Mouse (Mus musculus) ES-E14 (cell line): ENCODE results near the gene Cab39l. TPM values are rescaled to one million over a fixed set of nuclear protein-coding genes. Genes with fewer than 3 reads are reported as not detected.

ENCODE experiments used
- DNase-seq: peaks from one replicate; pipeline ENCODE4 v3.0.0-alpha.2; 2013; ENCODE audit warnings: low read depth, low spot score
- H3K27ac ChIP-seq: 2 replicates; pipeline ENCODE4 v1.5.1; 2012; ENCODE audit warnings: low read depth, mild to moderate bottlenecking, low read length, moderate library complexity, mixed read lengths; ENCODE audit not compliant: poor library complexity, insufficient read depth, severe bottlenecking
- H3K36me3 ChIP-seq: 2 replicates; pipeline ENCODE4 v1.6.1; 2012; ENCODE audit warnings: mild to moderate bottlenecking, low read length, moderate library complexity, mixed read lengths; ENCODE audit not compliant: control insufficient read depth, poor library complexity, insufficient read depth, severe bottlenecking
- H3K4me1 ChIP-seq, 2 experiments: fragments of 150-350 bp in 1 of 2; sonication (generic) in 1 of 2; 2 replicates each; pipeline ENCODE4 v1.6.1; 2012; ENCODE audit warnings: low read length in 2 of 2, mild to moderate bottlenecking in 1 of 2, mixed read lengths in 1 of 2; ENCODE audit not compliant: control insufficient read depth in 2 of 2, insufficient read depth in 2 of 2, poor library complexity in 1 of 2
- H3K4me3 ChIP-seq, 2 experiments: fragments of 150-350 bp in 1 of 2; sonication (generic) in 1 of 2; 2 replicates each; pipeline ENCODE4 v1.5.1; 2012; ENCODE audit warnings: low read length in 2 of 2, low read depth in 1 of 2, mild to moderate bottlenecking in 1 of 2, mixed read lengths in 1 of 2; ENCODE audit not compliant: insufficient read depth in 1 of 2, poor library complexity in 1 of 2, severe bottlenecking in 1 of 2
- H3K9ac ChIP-seq: 2 replicates; pipeline ENCODE4 v1.6.1; 2012; ENCODE audit warnings: low read depth, mild to moderate bottlenecking, low read length, mixed read lengths; ENCODE audit not compliant: poor library complexity, insufficient read depth, severe bottlenecking
- H3K9me3 ChIP-seq: fragments of 150-350 bp; sonication (generic); 2 replicates; pipeline ENCODE4 v1.6.1; 2012; ENCODE audit warnings: low read depth, mild to moderate bottlenecking, low read length; ENCODE audit not compliant: control insufficient read depth, insufficient read depth
- CHD2 ChIP-seq: IDR thresholded peaks from 2 replicates; pipeline ENCODE4 v1.6.1; 2014; ENCODE audit warnings: mild to moderate bottlenecking, low read depth, low read length, inconsistent platforms
- HCFC1 ChIP-seq: IDR thresholded peaks from 2 replicates; pipeline ENCODE4 v1.6.1; 2012; ENCODE audit warnings: low read length, inconsistent platforms, borderline replicate concordance; ENCODE audit not compliant: insufficient read depth
- MAFK ChIP-seq: IDR thresholded peaks from 2 replicates; pipeline ENCODE4 v1.6.1; 2014; ENCODE audit warnings: mild to moderate bottlenecking, low read depth, low read length, inconsistent platforms; ENCODE audit not compliant: insufficient read depth
- ZC3H11A ChIP-seq: IDR thresholded peaks from 2 replicates; pipeline ENCODE4 v1.6.1; 2012; ENCODE audit warnings: low read depth, mild to moderate bottlenecking, inconsistent platforms, low read length, borderline replicate concordance
- ZNF384 ChIP-seq: IDR thresholded peaks from 2 replicates; pipeline ENCODE4 v1.6.1; 2012; ENCODE audit warnings: low read depth, low read length, inconsistent platforms
- in situ Hi-C, 2 experiments: fragments of 600-800 bp; cut with MboI; formaldehyde crosslinking; loops; one replicate each; pipeline ENCODE4 v1.15.1; 2025; ENCODE audit warnings: low sequenced_read_pairs in 2 of 2, inconsistent platforms in 1 of 2; ENCODE audit not compliant: unreplicated experiment in 2 of 2
- total RNA-seq: library from RNA; depleted of rRNA; stranded (reverse); fragments of 300-350 nt; gene quantifications from 2 replicates; pipeline ENCODE4 v1.2.3, GENCODE M21; 2012

The Cab39l gene
- total RNA-seq, 1 experiment, result 5.8 TPM

DNA sequence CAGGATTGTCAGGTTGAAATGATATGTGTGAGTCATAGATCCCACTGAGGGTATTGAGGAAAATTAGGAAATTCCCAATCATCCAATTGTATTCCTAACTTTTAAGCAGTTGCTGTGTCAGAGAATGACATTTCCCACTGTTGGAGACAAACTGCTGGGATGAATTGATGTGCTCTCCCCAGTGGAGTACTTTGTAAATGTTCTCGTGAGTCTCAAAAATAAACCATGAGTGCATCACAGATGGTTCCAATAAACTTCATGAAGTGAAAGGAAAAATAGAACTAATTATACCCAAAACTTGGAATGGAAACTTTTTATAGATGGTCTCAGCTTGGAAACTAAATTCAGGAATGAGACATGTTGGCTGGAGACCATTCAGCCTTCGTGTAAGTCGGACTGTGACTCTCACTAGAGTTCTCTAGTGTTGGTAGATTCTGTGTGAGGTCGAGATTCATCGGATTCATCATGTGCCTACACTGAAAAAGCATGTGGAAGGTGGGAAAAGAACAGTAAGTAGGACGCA, 73.2 kb downstream of the Cab39l start:
- Histone ChIP-seq H3K27ac (no peak overlapping the region), H3K36me3 (no peaks in the 10 kb centered on the region; the same call in 1 of the 2 replicates), H3K9me3 (no peaks in the 10 kb centered on the region), H3K4me3 (no peak overlapping the region), H3K9ac (no peak overlapping the region), H3K4me1 (no peaks in the 10 kb centered on the region)
- in situ Hi-C loops, result no loop called here
- no peak for DNase-seq
- no peak for TF ChIP-seq MAFK
- TF ChIP-seq HCFC1, result no peak
- TF ChIP-seq CHD2, result no peak
- TF ChIP-seq ZNF384, result no peak
- TF ChIP-seq ZC3H11A, result no peak

DNA sequence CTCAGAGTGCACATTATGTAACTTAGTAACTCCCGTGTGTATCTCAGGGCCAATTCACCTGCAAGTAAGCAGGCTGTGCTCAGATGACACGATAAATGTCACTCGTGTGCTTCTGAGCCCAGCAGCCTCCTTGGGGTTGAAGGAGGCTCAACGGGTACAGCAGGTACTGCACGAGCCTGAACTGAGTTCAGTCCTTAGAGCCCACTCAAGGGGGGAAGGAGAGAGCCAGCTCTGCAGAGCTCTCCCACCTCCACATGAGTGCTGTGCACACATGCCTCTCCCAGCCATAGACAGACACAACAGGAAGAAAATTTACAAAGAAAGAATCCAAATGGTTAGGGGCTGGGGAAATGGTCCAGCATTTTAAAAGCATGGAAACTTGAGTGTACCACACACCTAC, 85.1 kb downstream of the Cab39l start:
- H3K27ac ChIP-seq, result no peak overlapping the region
- H3K4me3 ChIP-seq, result no peak overlapping the region
- no peak overlapping the region for H3K9ac ChIP-seq
- no peaks in the 10 kb centered on the region for H3K4me1 ChIP-seq
- TF ChIP-seq ZC3H11A (no peak), MAFK (no peak), HCFC1 (no peak), CHD2 (no peak), ZNF384 (no peak)
- H3K36me3 ChIP-seq, result peaks cover 2% of the 10 kb centered on the region; the same call in 1 of the 2 replicates
- no peak for DNase-seq
- in situ Hi-C loops, result no loop called here
- H3K9me3 ChIP-seq, result no peaks in the 10 kb centered on the region

DNA sequence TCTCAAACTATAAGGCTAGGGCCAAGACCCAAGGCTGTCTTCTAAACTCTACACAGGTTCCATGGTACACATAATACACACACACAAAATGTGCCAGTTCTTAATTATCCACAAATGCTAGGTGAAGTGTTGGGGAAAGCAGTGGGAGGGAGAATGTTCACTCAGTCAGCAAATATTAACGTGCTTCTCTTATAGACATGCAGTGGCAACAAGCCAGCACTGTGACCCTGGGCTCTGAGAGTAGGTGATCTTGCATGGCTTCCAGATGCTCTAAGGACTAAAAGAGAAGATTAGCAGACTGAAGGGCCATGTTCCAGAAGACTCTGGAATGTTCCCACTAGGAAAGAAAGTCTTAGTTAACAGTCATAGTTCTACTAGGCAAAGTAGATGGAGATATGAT, 90.0 kb downstream of the Cab39l start:
- in situ Hi-C loops, result no loop called here
- Histone ChIP-seq H3K27ac (no peak overlapping the region), H3K36me3 (peaks cover 2% of the 10 kb centered on the region; the same call in 1 of the 2 replicates), H3K9ac (no peak overlapping the region), H3K9me3 (no peaks in the 10 kb centered on the region), H3K4me1 (peaks cover 0 to 5% of the 10 kb centered on the region in 2 experiments; a peak in 2 of 4 replicates), H3K4me3 (no peak overlapping the region)
- no peak for DNase-seq
- TF ChIP-seq ZC3H11A (no peak), HCFC1 (no peak), ZNF384 (no peak), CHD2 (no peak), MAFK (no peak)

DNA sequence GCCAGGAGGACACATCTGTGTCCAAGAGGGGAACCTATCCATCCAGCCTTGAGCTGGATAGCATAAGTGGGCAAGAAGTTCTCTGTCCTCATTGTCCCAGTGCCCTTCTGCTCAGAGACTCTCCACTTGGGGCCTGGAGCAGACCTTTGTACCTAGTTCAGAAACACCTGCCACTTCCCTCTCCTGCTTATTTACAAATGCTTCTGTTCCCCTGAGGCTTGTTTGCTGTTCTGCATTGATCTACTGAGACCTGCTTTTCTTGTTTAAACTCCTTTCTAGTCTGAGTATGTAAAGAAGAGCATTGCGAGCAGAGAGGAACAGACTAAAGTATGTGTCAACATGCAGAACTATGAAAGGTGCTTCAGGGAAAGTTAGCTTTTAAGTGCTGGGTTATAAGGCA, 92.2 kb downstream of the Cab39l start:
- Histone ChIP-seq H3K27ac (no peak overlapping the region), H3K9me3 (no peaks in the 10 kb centered on the region), H3K36me3 (no peaks in the 10 kb centered on the region), H3K4me3 (no peak overlapping the region), H3K9ac (no peak overlapping the region), H3K4me1 (peaks cover 0 to 6% of the 10 kb centered on the region in 2 experiments; a peak in 2 of 4 replicates)
- DNase-seq, result no peak
- in situ Hi-C loops, result no loop called here
- no peak for TF ChIP-seq ZNF384
- no peak for TF ChIP-seq HCFC1
- TF ChIP-seq MAFK, result no peak
- TF ChIP-seq ZC3H11A, result no peak

DNA sequence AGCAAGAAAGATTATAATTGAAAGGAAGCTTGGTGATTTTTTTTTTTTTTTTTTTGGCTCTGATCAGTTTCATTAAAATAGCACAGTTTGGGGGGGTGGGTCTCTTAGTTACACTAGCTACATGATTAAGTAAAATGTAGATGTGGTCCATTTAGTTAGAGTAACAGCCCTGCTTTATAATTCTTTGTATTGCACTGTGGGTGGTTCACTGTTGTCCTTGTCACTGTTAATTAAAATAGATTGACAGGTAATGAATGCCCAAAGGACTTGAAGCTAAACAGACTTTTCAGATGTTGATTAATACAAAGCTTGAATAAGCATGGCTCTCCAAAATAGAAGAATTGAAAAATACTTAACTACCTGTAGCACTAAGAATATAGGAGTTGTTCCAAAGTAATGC, 93.1 kb downstream of the Cab39l start:
- Histone ChIP-seq H3K9me3 (no peaks in the 10 kb centered on the region), H3K9ac (no peak overlapping the region)
- DNase-seq, result no peak

More for the DNA sequence above, 93.1 kb downstream of the Cab39l start:
- no peak overlapping the region for H3K4me3 ChIP-seq
- peaks cover 0 to 6% of the 10 kb centered on the region in 2 experiments; a peak in 2 of 4 replicates for H3K4me1 ChIP-seq
- TF ChIP-seq ZC3H11A, result no peak
- no peak overlapping the region for H3K27ac ChIP-seq
- in situ Hi-C loops, result no loop called here
- no peaks in the 10 kb centered on the region for H3K36me3 ChIP-seq
